Mouse (Mus musculus): Measurements from ENCODE around the gene Hs6st1. TPM values are rescaled to one million over a fixed set of nuclear protein-coding genes. Genes with fewer than 3 reads are reported as not detected.
A peak's percentile ranks its signal among the peaks of the same experiment; 100 is the strongest.
"Not testable (repeated sequence)": the region's sequence is repeated elsewhere in the genome, so short reads cannot be mapped to it uniquely, and the experiment has no call there.

Hs6st1 gene
- 12.8 and 13.3 TPM in 2 replicates for polyA plus RNA-seq (2015; fragmentation: Nextera tagmentation; extraction: Ambion mirVana)

GRCm38 (mm10) chr1:36068076-36068475, at the start of gene Hs6st1:
Hs6st1 (plus strand) TSS chr1:36068400.
- peaks cover 57% of the 10 kb centered on the region for H3K4me1 ChIP-seq (ENCODE audit: insufficient read depth)
- H3K4me3 ChIP-seq (ENCODE audit: low read depth, low read length) = peak within 1 kb of the TSS; percentile 93
- no peaks in the 10 kb centered on the region for H3K27me3 ChIP-seq (ENCODE audit: insufficient read depth, low read length)
- H3K9ac ChIP-seq (replicated peaks) = peak within 1 kb of the TSS; percentile 91
- peaks cover 16% of the 10 kb centered on the region for H3K36me3 ChIP-seq (replicated peaks; ENCODE audit: insufficient read depth, low read length)
- peak within 1 kb of the TSS; percentile 90 for H3K27ac ChIP-seq (ENCODE audit: low read depth)
- TF ChIP-seq CTCF (IDR thresholded peaks at IDR 0.05; ENCODE audit: low read depth) = no peak
- TF ChIP-seq EP300 (IDR thresholded peaks at IDR 0.05; ENCODE audit: low read depth) = no peak
- DNase-seq (peak; percentile 96), ATAC-seq (peak; percentile 86)
- H3K4me2 ChIP-seq (ENCODE audit: low read depth, low read length) = peak within 1 kb of the TSS; percentile 91
- H3K9me3 ChIP-seq (ENCODE audit: low read length) = no peaks in the 10 kb centered on the region
- WGBS (ENCODE audit: insufficient replicate concordance) = under 1% methylated on average over 42 of the region's 55 CpGs

- no peak overlapping the region for H3K4me3 ChIP-seq (ENCODE audit: low read depth, low read length)
- H3K9me3 ChIP-seq (ENCODE audit: low read length) = no peaks in the 10 kb centered on the region
- TF ChIP-seq CTCF (IDR thresholded peaks at IDR 0.05; ENCODE audit: low read depth) = no peak
- no peak for TF ChIP-seq EP300 (IDR thresholded peaks at IDR 0.05; ENCODE audit: low read depth)
- H3K27me3 ChIP-seq (ENCODE audit: insufficient read depth, low read length) = no peaks in the 10 kb centered on the region
- DNase-seq (no peak), ATAC-seq (no peak)
- H3K4me2 ChIP-seq (ENCODE audit: low read depth, low read length) = no peak overlapping the region
- no peaks in the 10 kb centered on the region for H3K36me3 ChIP-seq (replicated peaks; ENCODE audit: insufficient read depth, low read length)
- H3K4me1 ChIP-seq (ENCODE audit: insufficient read depth) = no peaks in the 10 kb centered on the region
- H3K9ac ChIP-seq (replicated peaks) = no peak overlapping the region
- no peak overlapping the region for H3K27ac ChIP-seq (ENCODE audit: low read depth)
- 79% methylated on average over 4 of the region's 4 CpGs for WGBS (ENCODE audit: insufficient replicate concordance)
Measured at GRCm38 (mm10) chr1:36018617-36019016, 49.6 kb upstream of the Hs6st1 start.

DNA sequence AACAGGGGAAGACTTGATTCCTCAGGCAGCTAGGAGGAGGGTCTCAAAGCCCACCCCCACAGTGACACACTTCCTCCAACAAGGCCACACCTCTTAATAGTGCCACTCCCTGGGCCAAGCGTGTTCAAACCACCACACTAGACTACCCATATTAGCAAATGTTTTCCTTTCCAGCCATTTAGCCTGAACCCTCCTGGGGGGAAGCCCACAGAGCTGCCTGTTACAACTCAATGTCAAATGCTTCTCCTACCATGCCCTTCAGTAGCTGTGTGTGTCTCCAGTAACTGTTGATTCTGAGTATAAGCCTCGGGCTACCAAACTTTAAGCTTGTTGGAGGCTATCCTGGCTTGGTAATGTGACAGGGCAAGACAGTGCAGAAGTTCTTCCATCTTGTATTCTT, 49.0 kb upstream of the Hs6st1 start:
- no peaks in the 10 kb centered on the region for H3K4me1 ChIP-seq (ENCODE audit: insufficient read depth)
- no peaks in the 10 kb centered on the region for H3K36me3 ChIP-seq (replicated peaks; ENCODE audit: insufficient read depth, low read length)
- H3K9me3 ChIP-seq (ENCODE audit: low read length) = no peaks in the 10 kb centered on the region
- H3K4me3 ChIP-seq (ENCODE audit: low read depth, low read length) = no peak overlapping the region
- H3K27ac ChIP-seq (ENCODE audit: low read depth) = no peak overlapping the region
- H3K27me3 ChIP-seq (ENCODE audit: insufficient read depth, low read length) = no peaks in the 10 kb centered on the region
- ATAC-seq (no peak), DNase-seq (no peak)
- WGBS (ENCODE audit: insufficient replicate concordance) = 78% methylated on average over 2 of the region's 2 CpGs
- no peak overlapping the region for H3K9ac ChIP-seq (replicated peaks)
- no peak for TF ChIP-seq CTCF (IDR thresholded peaks at IDR 0.05; ENCODE audit: low read depth)
- TF ChIP-seq EP300 (IDR thresholded peaks at IDR 0.05; ENCODE audit: low read depth) = no peak
- H3K4me2 ChIP-seq (ENCODE audit: low read depth, low read length) = no peak overlapping the region

DNA sequence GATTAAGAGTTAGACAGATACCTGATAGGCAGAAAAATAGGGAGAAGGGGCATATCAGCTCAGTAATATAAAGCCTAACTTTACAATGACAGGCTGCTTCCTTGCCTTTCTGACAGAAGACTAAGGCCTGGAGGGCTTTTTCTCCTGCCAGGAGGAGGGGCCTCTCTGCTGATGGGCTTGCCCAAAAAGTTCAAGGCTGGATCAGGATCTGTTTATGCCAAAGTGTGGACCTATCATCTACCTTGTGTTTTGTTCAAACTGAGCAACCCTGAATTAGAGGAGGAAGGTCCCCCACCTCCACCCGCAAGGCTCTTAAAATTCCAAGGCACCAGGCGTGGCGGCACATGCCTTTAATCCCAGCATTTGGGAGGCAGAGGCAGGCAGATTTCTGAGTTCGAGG, 47.9 kb upstream of the Hs6st1 start:
- Histone ChIP-seq H3K4me3 (ENCODE audit: low read depth, low read length) (no peak overlapping the region), H3K4me1 (ENCODE audit: insufficient read depth) (no peaks in the 10 kb centered on the region), H3K27me3 (ENCODE audit: insufficient read depth, low read length) (no peaks in the 10 kb centered on the region), H3K9me3 (ENCODE audit: low read length) (no peaks in the 10 kb centered on the region), H3K27ac (ENCODE audit: low read depth) (no peak overlapping the region), H3K4me2 (ENCODE audit: low read depth, low read length) (no peak overlapping the region), H3K36me3 (replicated peaks; ENCODE audit: insufficient read depth, low read length) (no peaks in the 10 kb centered on the region), H3K9ac (replicated peaks) (no peak overlapping the region)
- ATAC-seq (no peak), DNase-seq (no peak)
- WGBS (ENCODE audit: insufficient replicate concordance) = 79% methylated on average over 4 of the region's 4 CpGs
- TF ChIP-seq EP300 (IDR thresholded peaks at IDR 0.05; ENCODE audit: low read depth) = no peak
- no peak for TF ChIP-seq CTCF (IDR thresholded peaks at IDR 0.05; ENCODE audit: low read depth)

- WGBS (ENCODE audit: insufficient replicate concordance) = 44% methylated on average over 10 of the region's 10 CpGs
- ATAC-seq = no peak
- H3K36me3 ChIP-seq (replicated peaks; ENCODE audit: insufficient read depth, low read length) = no peaks in the 10 kb centered on the region
- H3K27me3 ChIP-seq (ENCODE audit: insufficient read depth, low read length) = no peaks in the 10 kb centered on the region
- H3K9me3 ChIP-seq (ENCODE audit: low read length) = no peaks in the 10 kb centered on the region
- H3K9ac ChIP-seq (replicated peaks) = no peak overlapping the region
- no peak overlapping the region for H3K4me3 ChIP-seq (ENCODE audit: low read depth, low read length)
- H3K4me1 ChIP-seq (ENCODE audit: insufficient read depth) = no peaks in the 10 kb centered on the region
- no peak overlapping the region for H3K4me2 ChIP-seq (ENCODE audit: low read depth, low read length)
- no peak overlapping the region for H3K27ac ChIP-seq (ENCODE audit: low read depth)
- no peak for TF ChIP-seq EP300 (IDR thresholded peaks at IDR 0.05; ENCODE audit: low read depth)
- no peak for TF ChIP-seq CTCF (IDR thresholded peaks at IDR 0.05; ENCODE audit: low read depth)
- DNase-seq = no peak
Measured at GRCm38 (mm10) chr1:36030421-36030821, 37.8 kb upstream of the Hs6st1 start.

- DNase-seq (no peak), ATAC-seq (no peak)
- H3K4me3 ChIP-seq (ENCODE audit: low read depth, low read length) = no peak overlapping the region
- no peaks in the 10 kb centered on the region for H3K9me3 ChIP-seq (ENCODE audit: low read length)
- H3K36me3 ChIP-seq (replicated peaks; ENCODE audit: insufficient read depth, low read length) = no peaks in the 10 kb centered on the region
- H3K9ac ChIP-seq (replicated peaks) = no peak overlapping the region
- H3K4me1 ChIP-seq (ENCODE audit: insufficient read depth) = no peaks in the 10 kb centered on the region
- TF ChIP-seq EP300 (IDR thresholded peaks at IDR 0.05; ENCODE audit: low read depth) (no peak), CTCF (IDR thresholded peaks at IDR 0.05; ENCODE audit: low read depth) (no peak)
- H3K4me2 ChIP-seq (ENCODE audit: low read depth, low read length) = no peak overlapping the region
- WGBS (ENCODE audit: insufficient replicate concordance) = 68% methylated on average over 8 of the region's 8 CpGs
- no peaks in the 10 kb centered on the region for H3K27me3 ChIP-seq (ENCODE audit: insufficient read depth, low read length)
- H3K27ac ChIP-seq (ENCODE audit: low read depth) = no peak overlapping the region
Measured at GRCm38 (mm10) chr1:36038769-36039168, 29.4 kb upstream of the Hs6st1 start.

DNA sequence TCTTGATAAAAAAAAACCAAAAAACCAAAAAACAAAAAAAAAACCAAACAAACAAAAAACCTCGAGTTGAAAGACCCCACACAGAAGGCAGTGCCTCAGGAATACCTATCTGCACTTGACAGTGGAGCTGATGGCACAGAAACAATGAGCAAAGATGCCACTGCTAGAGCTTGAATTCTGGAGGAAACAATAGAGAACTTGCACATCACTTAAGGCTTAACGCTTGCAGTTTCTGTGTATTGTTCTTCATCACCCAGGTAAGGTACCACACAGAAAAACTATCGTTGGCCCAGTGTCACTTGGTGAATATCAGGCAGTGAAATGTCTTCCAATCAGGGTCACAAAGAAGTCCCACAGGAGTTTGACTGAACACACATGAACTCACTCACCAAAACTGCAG, 26.1 kb upstream of the Hs6st1 start:
- Histone ChIP-seq H3K4me3 (ENCODE audit: low read depth, low read length) (no peak overlapping the region), H3K27ac (ENCODE audit: low read depth) (no peak overlapping the region), H3K4me1 (ENCODE audit: insufficient read depth) (no peaks in the 10 kb centered on the region), H3K27me3 (ENCODE audit: insufficient read depth, low read length) (no peaks in the 10 kb centered on the region), H3K36me3 (replicated peaks; ENCODE audit: insufficient read depth, low read length) (no peaks in the 10 kb centered on the region), H3K4me2 (ENCODE audit: low read depth, low read length) (no peak overlapping the region), H3K9ac (replicated peaks) (no peak overlapping the region), H3K9me3 (ENCODE audit: low read length) (peaks cover 3% of the 10 kb centered on the region; the same call in 1 of the 2 replicates)
- DNase-seq (no peak), ATAC-seq (no peak)
- TF ChIP-seq CTCF (IDR thresholded peaks at IDR 0.05; ENCODE audit: low read depth) (no peak), EP300 (IDR thresholded peaks at IDR 0.05; ENCODE audit: low read depth) (no peak)
- 72% methylated on average over 3 of the region's 3 CpGs for WGBS (ENCODE audit: insufficient replicate concordance)

- ATAC-seq; H3K27me3 ChIP-seq (ENCODE audit: insufficient read depth, low read length); H3K4me3 ChIP-seq (ENCODE audit: low read depth, low read length); H3K4me2 ChIP-seq (ENCODE audit: low read depth, low read length); H3K36me3 ChIP-seq (replicated peaks; ENCODE audit: insufficient read depth, low read length); DNase-seq; H3K4me1 ChIP-seq (ENCODE audit: insufficient read depth); H3K27ac ChIP-seq (ENCODE audit: low read depth); H3K9me3 ChIP-seq (ENCODE audit: low read length); H3K9ac ChIP-seq (replicated peaks): not testable (repeated sequence)
- 83% methylated on average over 5 of the region's 5 CpGs for WGBS (ENCODE audit: insufficient replicate concordance)
Measured at GRCm38 (mm10) chr1:36043793-36044192, 24.4 kb upstream of the Hs6st1 start.

Measured in liver, postnatal 0 days (tissue).